Mouse (Mus musculus) CH12.LX (cell line): ENCODE results near the gene Unk. TPM values are rescaled to one million over a fixed set of nuclear protein-coding genes. Genes with fewer than 3 reads are reported as not detected.

Source experiments
- DNase-seq: peaks from one replicate; pipeline ENCODE4 v3.0.0-alpha.2; 2013; ENCODE audit errors: extremely low read depth
- H3K27ac ChIP-seq: 2 replicates; pipeline ENCODE4 v1.5.1; 2012; ENCODE audit warnings: low read depth, mild to moderate bottlenecking, control low read depth, moderate library complexity; ENCODE audit not compliant: insufficient read depth
- H3K27me3 ChIP-seq: replicated peaks from 2 replicates; pipeline ENCODE3; 2012; ENCODE audit warnings: inconsistent platforms
- H3K36me3 ChIP-seq, 2 experiments: replicated peaks in 1 of 2; 2 replicates each; pipeline versions ENCODE3 to v1.6.1; 2012; ENCODE audit warnings: inconsistent platforms in 1 of 2, low read length in 1 of 2, mild to moderate bottlenecking in 1 of 2, mixed read lengths in 1 of 2, moderate library complexity in 1 of 2; ENCODE audit not compliant: control insufficient read depth in 1 of 2, insufficient read depth in 1 of 2
- H3K4me1 ChIP-seq, 2 experiments: 2 replicates each; pipeline ENCODE4 v1.6.1; 2012; ENCODE audit warnings: inconsistent platforms in 1 of 2, moderate library complexity in 1 of 2; ENCODE audit not compliant: insufficient read depth in 2 of 2, control insufficient read depth in 1 of 2
- H3K4me2 ChIP-seq: 2 replicates; pipeline ENCODE4 v1.6.1; 2012; ENCODE audit warnings: low read depth, mild to moderate bottlenecking, control low read depth; ENCODE audit not compliant: poor library complexity, insufficient read depth, severe bottlenecking
- H3K4me3 ChIP-seq, 3 experiments: fragments of 150-350 bp in 1 of 3; sonication (generic) in 1 of 3; replicated peaks in 1 of 3; 2 replicates each; pipeline versions ENCODE3 to v1.5.1; 2011 to 2012; ENCODE audit warnings: low read depth in 2 of 3, low read length in 2 of 3, mild to moderate bottlenecking in 2 of 3, moderate library complexity in 2 of 3, control low read depth in 1 of 3, improper control_type of control experiment in 1 of 3, inconsistent platforms in 1 of 3, mixed read lengths in 1 of 3; ENCODE audit not compliant: poor library complexity in 1 of 3
- H3K79me2 ChIP-seq: replicated peaks from 2 replicates; pipeline ENCODE4 v1.6.1; 2012; ENCODE audit warnings: mild to moderate bottlenecking, moderate library complexity; ENCODE audit not compliant: control insufficient read depth, poor library complexity, insufficient read depth, severe bottlenecking; ENCODE audit errors: extremely low read depth
- H3K9ac ChIP-seq: 2 replicates; pipeline ENCODE4 v1.6.1; 2012; ENCODE audit warnings: low read depth, mild to moderate bottlenecking, control low read depth, moderate library complexity; ENCODE audit not compliant: insufficient read depth
- H3K9me3 ChIP-seq: replicated peaks from 2 replicates; pipeline ENCODE3; 2012; ENCODE audit warnings: low read length, inconsistent platforms, mixed read lengths
- BHLHE40 ChIP-seq: IDR thresholded peaks from 2 replicates; pipeline ENCODE4 v1.6.1; 2011; ENCODE audit warnings: mild to moderate bottlenecking, low read depth, low read length, improper control_type of control experiment
- CHD1 ChIP-seq: IDR thresholded peaks from 2 replicates; pipeline ENCODE4 v1.6.1; 2012; ENCODE audit warnings: low read depth, low read length, improper control_type of control experiment, inconsistent platforms
- CHD2 ChIP-seq: IDR thresholded peaks from 2 replicates; pipeline ENCODE4 v1.6.1; 2011; ENCODE audit warnings: low read length, improper control_type of control experiment
- CTCF ChIP-seq, 2 experiments: IDR thresholded peaks in 1 of 2; conservative IDR thresholded peaks in 1 of 2; 2 replicates each; pipeline ENCODE4 v1.5.1; 2011 to 2012; ENCODE audit warnings: low read depth in 2 of 2, low read length in 2 of 2, improper control_type of control experiment in 1 of 2, inconsistent platforms in 1 of 2, mild to moderate bottlenecking in 1 of 2, moderate library complexity in 1 of 2
- E2F4 ChIP-seq: IDR thresholded peaks from 2 replicates; pipeline ENCODE4 v1.6.1; 2011; ENCODE audit warnings: low read depth, low read length, improper control_type of control experiment; ENCODE audit not compliant: insufficient replicate concordance
- ELF1 ChIP-seq: IDR thresholded peaks from 2 replicates; pipeline ENCODE4 v1.6.1; 2014; ENCODE audit warnings: low read depth, mild to moderate bottlenecking, inconsistent platforms, low read length, improper control_type of control experiment
- EP300 ChIP-seq: IDR thresholded peaks from 2 replicates; pipeline ENCODE4 v1.6.1; 2011; ENCODE audit warnings: low read length, improper control_type of control experiment
- ETS1 ChIP-seq: conservative IDR thresholded peaks from 2 replicates; pipeline ENCODE4 v1.6.1; 2012; ENCODE audit warnings: low read depth, mild to moderate bottlenecking, inconsistent platforms, low read length, improper control_type of control experiment, moderate library complexity
- GABPA ChIP-seq: IDR thresholded peaks from 2 replicates; pipeline ENCODE4 v1.6.1; 2012; ENCODE audit warnings: low read depth, low read length, improper control_type of control experiment, inconsistent platforms; ENCODE audit not compliant: insufficient replicate concordance
- HCFC1 ChIP-seq: IDR thresholded peaks from 2 replicates; pipeline ENCODE4 v1.6.1; 2012; ENCODE audit warnings: low read depth, mild to moderate bottlenecking, inconsistent platforms, low read length, improper control_type of control experiment
- IRF4 ChIP-seq: IDR thresholded peaks from 2 replicates; pipeline ENCODE4 v1.6.1; 2014; ENCODE audit warnings: low read depth, mild to moderate bottlenecking, inconsistent platforms, low read length, improper control_type of control experiment
- JUN ChIP-seq: IDR thresholded peaks from 2 replicates; pipeline ENCODE4 v1.6.1; 2011; ENCODE audit warnings: low read depth, mild to moderate bottlenecking, low read length, improper control_type of control experiment, moderate library complexity; ENCODE audit not compliant: insufficient read depth
- JUND ChIP-seq: conservative IDR thresholded peaks from 2 replicates; pipeline ENCODE4 v1.6.1; 2011; ENCODE audit warnings: low read depth, low read length, improper control_type of control experiment
- KAT2A ChIP-seq: IDR thresholded peaks from 2 replicates; pipeline ENCODE4 v1.6.1; 2012; ENCODE audit warnings: low read length, improper control_type of control experiment, inconsistent platforms; ENCODE audit not compliant: insufficient replicate concordance
- MAFK ChIP-seq: IDR thresholded peaks from 2 replicates; pipeline ENCODE4 v1.6.1; 2011; ENCODE audit warnings: low read length, improper control_type of control experiment; ENCODE audit not compliant: insufficient replicate concordance
- MAX ChIP-seq: IDR thresholded peaks from 2 replicates; pipeline ENCODE4 v1.6.1; 2011; ENCODE audit warnings: low read length, improper control_type of control experiment
- MAZ ChIP-seq: IDR thresholded peaks from 2 replicates; pipeline ENCODE4 v1.6.1; 2012; ENCODE audit warnings: low read depth, mild to moderate bottlenecking, inconsistent platforms, low read length, improper control_type of control experiment, moderate library complexity
- MEF2A ChIP-seq: IDR thresholded peaks from 2 replicates; pipeline ENCODE4 v1.6.1; 2014; ENCODE audit warnings: low read depth, mild to moderate bottlenecking, inconsistent platforms, low read length, improper control_type of control experiment, borderline replicate concordance
- MXI1 ChIP-seq: IDR thresholded peaks from 2 replicates; pipeline ENCODE4 v1.6.1; 2011; ENCODE audit warnings: mild to moderate bottlenecking, low read depth, low read length, improper control_type of control experiment
- MYC ChIP-seq: IDR thresholded peaks from 2 replicates; pipeline ENCODE4 v1.6.1; 2011; ENCODE audit warnings: low read depth, mild to moderate bottlenecking, improper control_type of control experiment, low read length
- NELFE ChIP-seq: IDR thresholded peaks from 2 replicates; pipeline ENCODE4 v1.6.1; 2011; ENCODE audit warnings: low read depth, low read length, improper control_type of control experiment
- NRF1 ChIP-seq: IDR thresholded peaks from 2 replicates; pipeline ENCODE4 v1.6.1; 2014; ENCODE audit warnings: low read depth, mild to moderate bottlenecking, inconsistent platforms, low read length, improper control_type of control experiment, moderate library complexity
- PAX5 ChIP-seq: IDR thresholded peaks from 2 replicates; pipeline ENCODE4 v1.6.1; 2012; ENCODE audit warnings: low read length, inconsistent platforms, mixed read lengths
- POLR2A ChIP-seq: IDR thresholded peaks from 2 replicates; pipeline ENCODE4 v1.6.1; 2011; ENCODE audit warnings: low read depth, mild to moderate bottlenecking, improper control_type of control experiment, low read length
- POLR2AphosphoS2 ChIP-seq: IDR thresholded peaks from 2 replicates; pipeline ENCODE4 v1.6.1; 2011; ENCODE audit warnings: low read depth, low read length, improper control_type of control experiment
- RAD21 ChIP-seq: IDR thresholded peaks from 2 replicates; pipeline ENCODE4 v1.6.1; 2011; ENCODE audit warnings: low read depth, mild to moderate bottlenecking, low read length, improper control_type of control experiment, moderate library complexity
- RCOR1 ChIP-seq: conservative IDR thresholded peaks from 2 replicates; pipeline ENCODE4 v1.6.1; 2012; ENCODE audit warnings: low read depth, mild to moderate bottlenecking, inconsistent platforms, low read length, improper control_type of control experiment
- SIN3A ChIP-seq: IDR thresholded peaks from 2 replicates; pipeline ENCODE4 v1.6.1; 2012; ENCODE audit warnings: low read length, improper control_type of control experiment, inconsistent platforms
- SMC3 ChIP-seq: IDR thresholded peaks from 2 replicates; pipeline ENCODE4 v1.6.1; 2011; ENCODE audit warnings: low read depth, low read length, improper control_type of control experiment
- TBP ChIP-seq: conservative IDR thresholded peaks from 2 replicates; pipeline ENCODE4 v1.6.1; 2011; ENCODE audit warnings: low read depth, low read length, improper control_type of control experiment
- TCF12 ChIP-seq: IDR thresholded peaks from 2 replicates; pipeline ENCODE4 v1.6.1; 2014; ENCODE audit warnings: low read depth, mild to moderate bottlenecking, inconsistent platforms, low read length, improper control_type of control experiment
- UBTF ChIP-seq: IDR thresholded peaks from 2 replicates; pipeline ENCODE4 v1.6.1; 2012; ENCODE audit warnings: low read depth, mild to moderate bottlenecking, inconsistent platforms, low read length, improper control_type of control experiment, moderate library complexity
- USF1 ChIP-seq: IDR thresholded peaks from 2 replicates; pipeline ENCODE4 v1.6.1; 2014; ENCODE audit warnings: low read depth, mild to moderate bottlenecking, inconsistent platforms, low read length, improper control_type of control experiment
- USF2 ChIP-seq: conservative IDR thresholded peaks from 2 replicates; pipeline ENCODE4 v1.6.1; 2011; ENCODE audit warnings: low read depth, low read length, improper control_type of control experiment
- ZC3H11A ChIP-seq: IDR thresholded peaks from 2 replicates; pipeline ENCODE4 v1.6.1; 2012; ENCODE audit warnings: low read depth, mild to moderate bottlenecking, inconsistent platforms, low read length, improper control_type of control experiment
- ZKSCAN1 ChIP-seq: IDR thresholded peaks from 2 replicates; pipeline ENCODE4 v1.6.1; 2012; ENCODE audit warnings: low read depth, inconsistent platforms, low read length, improper control_type of control experiment, borderline replicate concordance
- ZMIZ1 ChIP-seq: IDR thresholded peaks from 2 replicates; pipeline ENCODE4 v1.6.1; 2012; ENCODE audit warnings: low read depth, mild to moderate bottlenecking, inconsistent platforms, low read length, improper control_type of control experiment
- ZNF384 ChIP-seq: IDR thresholded peaks from 2 replicates; pipeline ENCODE4 v1.6.1; 2012; ENCODE audit warnings: low read depth, low read length, improper control_type of control experiment, inconsistent platforms
- dilution Hi-C: fragments of 300-500 bp; cut with MboI; formaldehyde crosslinking; loops from 2 replicates; pipeline ENCODE4 v1.14.3; 2020; ENCODE audit warnings: low sequenced_read_pairs; ENCODE audit not compliant: extremely low pct_unique_long_range_greater_than_20kb, extremely low pct_ligation_motif_present
- in situ Hi-C: fragments of 300-500 bp; cut with MboI; formaldehyde crosslinking; loops from 3 replicates; pipeline ENCODE4 v1.14.3; 2019; ENCODE audit warnings: low sequenced_read_pairs, low pct_ligation_motif_present, low pct_unique_long_range_greater_than_20kb, mixed read lengths
- polyA plus RNA-seq: library from polyadenylated mRNA; unstranded; fragments of >175 nt; gene quantifications from 2 replicates; pipeline ENCODE4 v1.2.1, GENCODE M21; 2012; ENCODE audit warnings: low read depth; ENCODE audit not compliant: insufficient read length
- total RNA-seq, 2 experiments: library from RNA; depleted of rRNA; stranded (reverse); fragments of 300-350 nt in 1 of 2; fragments of >200 nt in 1 of 2; gene quantifications; 2 replicates each; pipeline ENCODE4 v1.2.3; 2012 to 2014

Unk gene
- total and polyA plus RNA-seq, 3 experiments = 20.9 to 35.0 (median 24.7) TPM

DNA sequence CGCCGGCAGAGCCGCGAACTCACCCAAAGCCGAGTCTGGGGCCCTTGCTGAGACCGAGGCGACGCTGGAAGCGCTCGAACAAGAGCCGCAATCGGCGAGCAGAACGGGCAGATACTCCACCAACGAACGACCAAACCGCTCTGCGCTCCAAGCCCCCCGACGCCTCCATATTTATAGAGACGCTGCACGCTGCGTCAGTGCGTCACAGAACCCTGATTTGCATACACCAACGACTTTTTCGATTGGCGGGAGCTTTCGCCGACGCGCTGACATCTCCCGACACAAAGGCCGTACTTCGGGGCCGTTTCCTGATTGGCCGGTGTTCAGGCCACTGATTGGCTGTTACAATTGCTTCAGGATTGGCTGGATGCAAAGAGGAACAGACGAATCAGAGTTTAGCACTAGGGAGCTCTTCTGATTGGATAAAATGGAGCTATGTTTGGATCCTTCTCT, 5.7 kb upstream of the Unk start:
- Histone ChIP-seq H3K4me2 (no peak overlapping the region), H3K9ac (peak overlapping the region; percentile 98), H3K4me3 (peak overlapping the region; percentile 60 to 82 (median 81)), H3K79me2 (peaks cover 11% of the 10 kb centered on the region), H3K9me3 (no peaks in the 10 kb centered on the region), H3K36me3 (peaks cover 17 to 23% of the 10 kb centered on the region in 2 experiments), H3K4me1 (peaks cover 5 to 30% of the 10 kb centered on the region in 2 experiments; a peak in 3 of 4 replicates), H3K27me3 (peaks cover 18% of the 10 kb centered on the region), H3K27ac (peak overlapping the region; percentile 93)
- TF ChIP-seq MYC (peak; percentile 33; the same call in 1 of the 2 replicates), POLR2A (peak; percentile 100), ZKSCAN1 (no peak), IRF4 (peak; percentile 62; the same call in 1 of the 2 replicates), CTCF (conservative IDR thresholded peaks at IDR 0.05 in 1 of 2, IDR thresholded peaks at IDR 0.05 in 1 of 2; ENCODE audit: low read depth in 2 of 2, low read length in 2 of 2) (no peak), TCF12 (peak; percentile 100), CHD2 (peak; percentile 88), ZNF384 (no peak), ZMIZ1 (peak; percentile 100), RCOR1 (no peak), SIN3A (peak; percentile 94), MAZ (0 out of 2 replicates have a peak, but pooled peaks have one; percentile 94), CHD1 (no peak), USF1 (no peak), ZC3H11A (no peak), GABPA (no peak), TBP (peak; percentile 98), E2F4 (no peak), JUND (no peak), KAT2A (no peak), NRF1 (peak; percentile 44; the same call in 1 of the 2 replicates), MAFK (no peak), JUN (no peak), RAD21 (no peak), MXI1 (peak; percentile 86; the same call in 1 of the 2 replicates), SMC3 (no peak), MEF2A (no peak; the same call in 1 of the 2 replicates), ETS1 (no peak), EP300 (no peak), UBTF (peak; percentile 15; the same call in 1 of the 2 replicates), MAX (peak; percentile 62; the same call in 1 of the 2 replicates), ELF1 (peak; percentile 81), NELFE (peak; percentile 100), BHLHE40 (no peak), POLR2AphosphoS2 (peak; percentile 100), PAX5 (no peak), USF2 (no peak), HCFC1 (peak; percentile 79)
- peak; percentile 100 for DNase-seq
- in situ Hi-C loops = loop anchor here (25.0 kb wide), 1 partner anchor 412 kb away; the partner anchor contains the start of genes Gga3, Mif4gd and Mrps7
- dilution Hi-C loops = no loop called here
